Mouse (Mus musculus) midbrain, embryonic 15.5 days (tissue): ENCODE measurements around the gene F2. TPM values are rescaled to one million over a fixed set of nuclear protein-coding genes. Genes with fewer than 3 reads are reported as not detected.
"Not testable (repeated sequence)": the region's sequence is repeated elsewhere in the genome, so short reads cannot be mapped to it uniquely, and the experiment has no call there.

Source experiments
- ATAC-seq: fragments of 200-750 bp; cut with Nextera tagmentation; replicated peaks from 2 replicates; pipeline ENCODE4 v1.8.0; 2017; ENCODE audit warnings: moderate TSS enrichment
- H3K27ac ChIP-seq: fragments of 300-500 bp; sonication (generic); 2 replicates; pipeline ENCODE4 v1.5.1; 2015; ENCODE audit warnings: mild to moderate bottlenecking, inconsistent platforms
- H3K27me3 ChIP-seq: fragments of 300-500 bp; sonication (generic); replicated peaks from 2 replicates; pipeline ENCODE4 v1.6.1; 2015; ENCODE audit warnings: inconsistent platforms
- H3K36me3 ChIP-seq: fragments of 300-500 bp; sonication (generic); replicated peaks from 2 replicates; pipeline ENCODE4 v1.6.1; 2015; ENCODE audit warnings: inconsistent platforms
- H3K4me1 ChIP-seq: fragments of 300-500 bp; sonication (generic); 2 replicates; pipeline ENCODE4 v1.6.1; 2015; ENCODE audit warnings: inconsistent platforms
- H3K4me2 ChIP-seq: fragments of 300-500 bp; sonication (generic); 2 replicates; pipeline ENCODE4 v1.6.1; 2015; ENCODE audit warnings: inconsistent platforms, mild to moderate bottlenecking, moderate library complexity
- H3K4me3 ChIP-seq: fragments of 300-500 bp; sonication (generic); 2 replicates; pipeline ENCODE4 v1.5.1; 2015; ENCODE audit warnings: mild to moderate bottlenecking, inconsistent platforms
- H3K9ac ChIP-seq: fragments of 300-500 bp; sonication (generic); 2 replicates; pipeline ENCODE4 v1.6.1; 2015; ENCODE audit warnings: mild to moderate bottlenecking, inconsistent platforms
- H3K9me3 ChIP-seq: fragments of 300-500 bp; sonication (generic); 2 replicates; pipeline ENCODE4 v1.6.1; 2016; ENCODE audit warnings: inconsistent platforms
- WGBS: fragments of 180-500 bp; shearing (Covaris S2); methylation state at CpG from one replicate; pipeline ENCODE4 v1.1.7; 2015; ENCODE audit warnings: mixed read lengths; 5-methylcytosine and 5-hydroxymethylcytosine counted together
- polyA plus RNA-seq: library from polyadenylated mRNA; unstranded; fragments of >200 nt; fragmentation: Nextera tagmentation; extraction: Ambion mirVana; gene quantifications from 2 replicates; pipeline ENCODE4 v1.2.1, GENCODE M21; 2015

Gene F2
- polyA plus RNA-seq, 1 experiment from 2014 or later: 0.21 TPM

DNA sequence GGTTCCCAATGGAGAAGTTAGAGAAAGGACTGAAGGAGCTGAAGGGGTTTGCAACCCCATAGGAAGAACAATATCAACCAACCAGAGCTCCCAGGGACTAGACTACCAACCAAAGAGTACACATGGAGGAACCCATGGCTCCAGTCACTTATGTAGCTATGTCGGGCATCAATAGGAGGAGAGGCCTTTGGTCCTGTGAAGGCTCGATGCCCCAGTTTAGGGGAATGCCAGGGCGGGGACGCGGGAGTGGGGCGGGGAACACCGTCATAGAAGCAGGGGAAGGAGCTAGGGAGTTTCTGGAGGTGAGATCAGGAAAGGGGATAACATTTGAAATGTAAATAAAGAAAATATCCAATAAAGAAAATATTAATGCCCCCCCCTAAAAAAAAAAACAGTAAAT lies 12.8 kb downstream of the F2 start:
- not testable (repeated sequence) for H3K9me3 ChIP-seq, H3K4me3 ChIP-seq, H3K27ac ChIP-seq, H3K27me3 ChIP-seq, H3K4me2 ChIP-seq, H3K9ac ChIP-seq, H3K4me1 ChIP-seq, ATAC-seq
- H3K36me3 ChIP-seq: peaks cover 28% of the 10 kb centered on the region
- WGBS: 93% methylated on average over 7 of the region's 7 CpGs

DNA sequence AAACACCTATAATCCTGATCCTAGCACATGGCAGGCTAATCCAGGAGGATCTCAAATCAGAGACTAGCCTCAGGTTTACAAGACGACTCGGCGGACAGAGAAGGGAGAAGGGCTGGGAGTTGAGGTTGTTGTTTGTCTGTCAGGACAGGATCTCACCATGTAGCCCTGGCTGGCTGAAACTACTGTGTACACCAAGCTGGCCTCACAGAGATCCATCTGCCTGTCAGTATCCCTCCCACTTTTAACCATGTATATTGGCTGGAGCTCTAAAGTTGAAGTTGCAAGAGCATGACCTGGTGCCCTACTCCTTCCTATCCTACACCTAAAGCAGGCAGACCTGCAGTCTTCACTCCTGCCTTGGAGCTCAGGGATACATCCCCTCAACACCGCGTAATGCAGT lies 13.9 kb downstream of the F2 start:
- Histone ChIP-seq H3K4me2 (no peak overlapping the region), H3K27ac (no peak overlapping the region), H3K9ac (no peak overlapping the region), H3K27me3 (no peaks in the 10 kb centered on the region), H3K9me3 (no peaks in the 10 kb centered on the region), H3K4me1 (no peaks in the 10 kb centered on the region), H3K4me3 (no peak overlapping the region), H3K36me3 (peaks cover 38% of the 10 kb centered on the region)
- WGBS: 87% methylated on average over 5 of the region's 5 CpGs
- no peak for ATAC-seq

DNA sequence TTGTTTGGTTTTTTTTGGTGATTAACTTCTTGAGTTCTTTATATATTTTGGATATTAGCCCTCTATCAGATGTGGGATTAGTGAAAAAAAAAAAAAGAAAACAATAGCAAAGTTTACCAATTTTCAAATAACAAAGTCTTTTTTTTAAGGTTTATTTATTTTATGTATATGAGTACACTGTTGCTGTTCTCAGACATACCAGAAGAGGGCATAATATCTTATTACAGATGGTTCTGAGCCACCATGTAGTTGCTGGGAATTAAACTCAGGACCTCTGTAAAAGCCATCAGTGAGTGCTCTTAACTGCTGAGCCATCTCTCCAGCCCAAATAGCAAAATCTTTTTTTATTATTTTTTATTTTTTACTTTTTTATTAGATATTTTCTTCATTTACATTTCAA lies 26.8 kb downstream of the F2 start:
- H3K36me3 ChIP-seq: peaks cover 45% of the 10 kb centered on the region
- ATAC-seq, H3K4me2 ChIP-seq: not testable (repeated sequence)

DNA sequence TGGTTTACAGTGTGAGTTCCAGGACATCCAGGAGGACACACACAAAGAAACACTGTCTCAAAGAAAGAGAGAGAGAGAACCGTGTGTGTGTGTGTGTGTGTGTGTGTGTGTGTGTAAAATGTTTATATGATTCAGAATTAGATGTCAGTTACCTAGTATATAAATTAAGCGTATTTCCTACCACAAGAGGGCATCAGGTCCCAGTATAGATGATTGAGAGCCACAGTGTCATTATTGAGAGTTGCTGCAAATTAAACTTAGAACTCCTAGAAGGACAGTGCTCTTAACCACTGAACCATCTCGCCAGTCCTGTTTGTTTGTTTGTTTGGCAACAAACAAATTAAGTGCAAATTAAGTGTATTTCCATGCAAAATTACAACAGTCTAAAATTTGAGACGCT lies 33.8 kb downstream of the F2 start:
- H3K27ac ChIP-seq: no peak overlapping the region
- ATAC-seq: no peak
- H3K27me3 ChIP-seq: no peaks in the 10 kb centered on the region
- no peaks in the 10 kb centered on the region for H3K4me1 ChIP-seq
- no peak overlapping the region for H3K4me2 ChIP-seq
- H3K9me3 ChIP-seq: no peaks in the 10 kb centered on the region
- H3K4me3 ChIP-seq: no peak overlapping the region
- WGBS: 95% methylated on average over 4 of the region's 4 CpGs
- peaks cover 59% of the 10 kb centered on the region for H3K36me3 ChIP-seq
- H3K9ac ChIP-seq: no peak overlapping the region

More for the DNA sequence above, 26.8 kb downstream of the F2 start:
- H3K27me3 ChIP-seq, H3K27ac ChIP-seq, H3K4me3 ChIP-seq, H3K4me1 ChIP-seq, H3K9ac ChIP-seq, H3K9me3 ChIP-seq: not testable (repeated sequence)

DNA sequence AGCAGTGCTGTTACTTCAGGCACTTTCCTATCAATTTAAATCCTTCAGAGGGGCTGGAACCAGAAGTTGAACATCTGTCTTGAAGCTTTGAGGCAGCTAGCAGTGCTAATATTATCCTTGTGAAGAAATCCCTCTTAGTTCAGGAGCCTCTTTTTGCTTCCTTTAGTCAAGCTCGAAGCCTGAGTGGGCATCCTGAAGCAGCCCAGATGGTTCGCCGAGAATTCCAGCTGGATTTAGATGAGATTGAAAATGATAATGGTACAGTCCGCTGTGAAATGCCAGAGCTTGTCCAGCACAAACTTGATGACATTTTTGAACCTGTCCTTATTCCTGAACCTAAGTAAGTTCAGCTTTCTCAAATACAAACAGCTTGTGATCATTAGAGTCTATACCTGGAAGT lies 35.7 kb downstream of the F2 start:
- Histone ChIP-seq H3K9me3 (no peaks in the 10 kb centered on the region), H3K4me2 (no peak overlapping the region), H3K4me1 (no peaks in the 10 kb centered on the region), H3K36me3 (peaks cover 62% of the 10 kb centered on the region), H3K27ac (no peak overlapping the region), H3K27me3 (no peaks in the 10 kb centered on the region), H3K9ac (no peak overlapping the region), H3K4me3 (no peak overlapping the region)
- ATAC-seq: no peak
- 98% methylated on average over 4 of the region's 4 CpGs for WGBS

DNA sequence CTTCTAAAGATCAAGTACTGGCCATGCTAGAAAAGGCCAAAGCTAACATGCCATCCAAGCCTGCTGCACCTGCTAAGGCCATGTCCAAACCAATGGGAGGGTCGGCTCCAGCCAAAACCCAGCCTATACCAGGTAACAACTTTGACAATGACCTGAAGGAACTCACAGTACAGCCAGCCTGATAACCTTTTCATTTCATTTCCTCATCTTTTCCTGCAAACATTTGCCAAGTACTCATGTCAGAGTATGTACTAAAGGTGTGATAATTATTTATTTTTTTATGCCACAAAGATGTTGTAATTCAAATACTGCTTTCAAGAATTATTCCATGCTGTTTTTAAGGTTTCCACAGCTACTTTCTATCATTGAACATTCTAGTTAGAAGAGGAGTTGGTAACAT lies 50.0 kb downstream of the F2 start:
- no peaks in the 10 kb centered on the region for H3K9me3 ChIP-seq
- no peak for ATAC-seq
- no peak overlapping the region for H3K4me2 ChIP-seq
- 94% methylated on average over 1 of the region's 1 CpGs for WGBS
- peaks cover 42% of the 10 kb centered on the region for H3K36me3 ChIP-seq
- H3K4me3 ChIP-seq: no peak overlapping the region
- H3K9ac ChIP-seq: no peak overlapping the region
- no peaks in the 10 kb centered on the region for H3K4me1 ChIP-seq
- H3K27ac ChIP-seq: no peak overlapping the region
- no peaks in the 10 kb centered on the region for H3K27me3 ChIP-seq

DNA sequence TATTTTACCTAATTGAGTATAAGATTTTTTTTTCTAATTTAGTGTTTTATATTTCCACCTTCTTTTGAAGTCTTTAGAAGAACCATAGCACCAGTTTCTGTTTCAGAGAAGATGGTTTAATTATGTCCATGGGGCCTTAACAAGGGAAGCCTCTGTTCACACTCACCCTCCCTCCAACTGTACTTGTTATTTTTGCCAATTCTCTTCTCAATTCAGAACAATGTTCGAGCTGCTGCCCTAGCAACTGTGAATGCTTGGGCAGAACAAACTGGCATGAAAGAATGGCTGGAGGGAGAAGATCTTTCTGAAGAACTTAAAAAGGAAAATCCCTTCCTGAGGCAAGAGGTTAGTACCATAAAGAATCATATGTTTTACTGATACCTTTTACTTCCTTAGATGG lies 55.3 kb downstream of the F2 start:
- Histone ChIP-seq H3K36me3 (peaks cover 41% of the 10 kb centered on the region), H3K27me3 (no peaks in the 10 kb centered on the region), H3K4me1 (no peaks in the 10 kb centered on the region), H3K4me3 (no peak overlapping the region), H3K4me2 (no peak overlapping the region), H3K27ac (no peak overlapping the region), H3K9ac (no peak overlapping the region), H3K9me3 (no peaks in the 10 kb centered on the region)
- WGBS: 75% methylated on average over 1 of the region's 1 CpGs
- no peak for ATAC-seq

Other genes with a start within 250 kb of the F2 start
- 179 TPM in 2 replicates for gene 1110051M20Rik, start 191.7 kb downstream of the F2 start, polyA plus RNA-seq
- 4.2 and 4.9 TPM in 2 replicates for gene Lrp4, start 178.9 kb downstream of the F2 start, polyA plus RNA-seq
- 109 and 115 TPM in 2 replicates for gene Ckap5, start 109.7 kb downstream of the F2 start, polyA plus RNA-seq
- 15.3 and 18.3 TPM in 2 replicates for gene Zfp408, start 13.4 kb upstream of the F2 start, polyA plus RNA-seq
- 97.9 and 99.9 TPM in 2 replicates for gene Arhgap1, start 13.4 kb upstream of the F2 start, polyA plus RNA-seq
- 41.1 and 41.6 TPM in 2 replicates for gene Atg13, start 74.2 kb upstream of the F2 start, polyA plus RNA-seq
- 19.1 and 20.9 TPM in 2 replicates for gene Harbi1, start 74.4 kb upstream of the F2 start, polyA plus RNA-seq
- gene Ambra1, start 93.7 kb upstream of the F2 start, polyA plus RNA-seq: 29.8 and 30.3 TPM in 2 replicates